Mouse (Mus musculus): ENCODE measurements around the gene Nrp2.

GRCm38 (mm10) chr1:62721706-62722187 is 18.7 kb downstream of the Nrp2 start:
- TF ChIP-seq CTCF (IDR thresholded peaks at IDR 0.05; ENCODE audit: low read depth) (no peak), EP300 (IDR thresholded peaks at IDR 0.05; ENCODE audit: low read depth) (no peak)

Data from heart, postnatal 0 days (tissue).